Mouse (Mus musculus): Measurements from ENCODE around the gene Lypd8. TPM values are rescaled to one million over a fixed set of nuclear protein-coding genes. Genes with fewer than 3 reads are reported as not detected.
A peak's percentile ranks its signal among the peaks of the same experiment; 100 is the strongest.
"Not testable (repeated sequence)": the region's sequence is repeated elsewhere in the genome, so short reads cannot be mapped to it uniquely, and the experiment has no call there.

The Lypd8 gene
- total RNA-seq (2017) = not detected in 2 replicates

DNA sequence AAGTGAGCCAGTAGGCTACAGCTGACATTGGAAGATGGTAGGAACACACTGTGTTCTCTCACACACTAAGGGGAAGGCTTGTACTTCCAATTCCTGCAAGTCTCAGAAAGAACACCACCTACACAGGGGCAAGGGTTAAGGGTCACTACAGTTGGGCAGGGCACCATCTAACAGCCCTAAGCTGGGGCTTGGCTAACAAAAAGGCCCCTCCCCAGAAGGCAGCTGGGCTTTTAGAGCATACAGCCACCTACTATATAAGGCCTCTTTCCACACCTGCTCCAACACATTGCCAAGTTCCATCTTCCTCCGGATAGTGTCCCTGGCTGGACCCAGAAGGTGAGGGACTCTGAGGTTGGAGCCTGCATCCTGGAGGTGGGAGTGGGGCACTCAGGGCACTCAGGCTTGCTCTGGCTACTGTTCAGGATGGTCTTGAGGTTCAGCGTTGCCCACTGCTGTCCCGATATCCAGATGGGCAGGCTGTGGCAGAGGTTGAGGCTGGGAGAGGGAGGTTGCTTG, at the start of gene Lypd8:
Lypd8 (plus strand) TSS at position 281 of the 516 bp plus-strand sequence.
- ATAC-seq (replicated peaks; ENCODE audit: low read depth, poor library complexity, severe bottlenecking) = no peak

DNA sequence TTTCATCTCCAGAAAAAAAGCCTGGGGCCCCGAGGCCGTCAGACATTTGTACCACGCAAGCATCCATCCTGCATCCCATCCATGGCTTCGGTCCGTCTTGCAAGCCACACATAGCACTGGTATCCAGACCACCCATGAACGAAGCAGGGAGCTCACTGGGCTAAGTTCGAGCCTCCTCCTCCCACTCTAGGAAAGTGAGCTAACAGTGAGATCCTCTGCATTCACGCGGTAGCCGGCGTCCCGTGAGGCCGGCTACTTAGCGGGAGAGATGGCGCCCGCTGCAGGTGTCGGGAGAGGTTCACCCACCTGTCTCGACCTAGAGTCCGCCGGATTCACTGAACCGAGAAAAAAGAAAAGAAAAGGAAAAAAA, 49.0 kb upstream of the Lypd8 start:
- ATAC-seq (replicated peaks; ENCODE audit: low read depth, poor library complexity, severe bottlenecking) = peak; percentile 40

DNA sequence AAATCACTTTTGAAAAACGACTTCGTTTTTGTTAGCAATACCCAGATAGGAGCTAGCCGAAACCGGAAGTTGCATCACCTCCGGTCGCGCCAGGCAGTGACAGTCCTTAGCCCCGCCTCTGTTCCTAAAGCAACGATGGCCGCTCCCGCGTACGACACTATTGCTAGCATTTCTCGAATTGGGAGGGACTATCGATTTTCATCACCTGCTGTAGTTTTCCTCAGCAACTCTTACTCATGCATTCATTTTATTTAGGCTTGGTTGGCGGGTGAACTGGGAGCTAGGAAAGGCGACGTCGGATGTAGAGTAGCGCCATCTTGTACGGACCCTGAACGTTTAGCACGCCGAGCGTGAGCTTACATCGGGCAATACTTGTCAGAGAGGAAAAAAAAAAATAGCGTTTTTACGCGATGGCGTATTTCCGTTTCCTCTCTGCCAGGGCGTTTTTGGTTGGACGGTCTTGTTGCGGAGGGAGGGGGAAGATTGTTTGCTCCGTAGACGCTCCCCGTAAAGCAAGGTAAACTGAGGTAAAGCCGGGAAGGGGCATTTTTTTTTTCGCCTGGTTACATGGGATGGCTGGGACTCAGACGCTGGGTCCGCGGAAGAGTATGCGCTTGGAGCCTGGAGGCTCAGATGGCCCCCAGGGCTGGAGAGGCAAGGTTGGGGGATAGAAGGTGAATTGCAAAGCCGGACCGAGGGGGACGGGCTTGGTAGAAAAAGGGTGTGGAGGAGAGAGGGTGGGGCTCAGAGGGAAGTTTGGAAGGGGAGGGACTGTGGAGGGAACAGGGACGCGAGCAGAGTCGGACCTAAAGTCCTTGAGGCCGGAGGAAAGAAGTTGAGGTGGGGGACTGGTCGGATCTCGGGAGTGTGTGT, 48.3 kb upstream of the Lypd8 start, which contains the start of the genes Zfp672 and Sh3bp5l:
Zfp672 (minus strand) TSS at position 64 of the 873 bp plus-strand sequence.
Sh3bp5l (plus strand) TSS at position 449 of the 873 bp plus-strand sequence.
- peak; percentile 89 for ATAC-seq (replicated peaks; ENCODE audit: low read depth, poor library complexity, severe bottlenecking)

DNA sequence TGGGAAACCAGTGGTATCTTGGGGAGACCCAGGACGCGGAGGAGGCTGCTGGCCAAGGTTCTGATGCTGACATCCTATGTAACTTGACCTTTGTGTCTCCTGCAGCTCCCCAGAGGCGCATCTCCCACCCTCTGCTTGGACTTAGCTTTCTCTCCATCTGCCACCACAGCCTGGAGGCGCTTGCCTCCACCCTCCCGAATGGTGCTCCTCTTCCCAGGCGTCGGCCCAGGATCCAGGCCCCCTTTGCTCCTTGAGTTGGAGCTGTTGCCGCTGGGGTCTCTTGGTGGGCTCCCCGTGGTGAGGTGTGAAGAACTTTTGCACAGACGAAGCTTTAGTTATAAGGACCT, 47.7 kb upstream of the Lypd8 start:
- ATAC-seq (replicated peaks; ENCODE audit: low read depth, poor library complexity, severe bottlenecking) = no peak

DNA sequence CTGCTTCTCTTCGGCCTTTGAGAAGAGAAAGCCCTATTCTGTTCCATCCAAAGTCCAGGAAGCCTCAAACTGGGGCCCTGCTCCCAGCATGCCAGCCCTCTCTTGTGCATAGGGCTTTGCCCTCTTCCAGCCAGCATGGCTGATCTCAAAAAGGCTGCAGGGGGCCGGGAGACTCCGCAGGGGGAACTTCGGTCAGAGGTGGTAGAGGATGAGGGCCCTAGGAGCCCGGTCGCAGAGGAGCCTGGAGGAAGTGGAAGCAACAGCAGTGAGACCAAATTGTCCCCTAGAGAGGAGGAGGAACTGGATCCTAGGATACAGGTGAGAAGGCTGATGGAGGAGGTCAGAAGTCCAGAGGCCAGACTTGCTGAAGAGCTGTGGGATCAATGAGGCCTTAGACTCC, 47.3 kb upstream of the Lypd8 start:
- no peak for ATAC-seq (replicated peaks; ENCODE audit: low read depth, poor library complexity, severe bottlenecking)

DNA sequence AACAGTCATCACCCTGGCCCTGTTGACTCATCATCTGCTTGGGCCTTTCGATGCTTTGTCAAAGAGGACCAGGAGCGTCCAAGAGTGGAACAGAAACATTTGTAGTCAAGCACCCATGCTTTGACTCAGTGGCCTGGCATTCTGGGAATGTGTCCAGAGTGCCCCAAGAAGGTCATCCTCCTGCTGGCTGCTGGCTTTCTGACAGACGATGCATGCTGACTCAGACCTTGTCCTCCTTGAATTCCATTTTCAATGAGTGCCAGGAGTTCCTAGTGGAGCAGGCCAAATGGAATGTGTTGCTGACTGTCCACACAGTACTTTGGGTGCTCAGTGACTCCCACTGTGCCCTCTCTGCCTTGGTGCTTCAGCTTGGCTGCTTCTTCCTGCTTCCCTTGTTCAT, 44.1 kb upstream of the Lypd8 start:
- ATAC-seq (replicated peaks; ENCODE audit: low read depth, poor library complexity, severe bottlenecking) = no peak

DNA sequence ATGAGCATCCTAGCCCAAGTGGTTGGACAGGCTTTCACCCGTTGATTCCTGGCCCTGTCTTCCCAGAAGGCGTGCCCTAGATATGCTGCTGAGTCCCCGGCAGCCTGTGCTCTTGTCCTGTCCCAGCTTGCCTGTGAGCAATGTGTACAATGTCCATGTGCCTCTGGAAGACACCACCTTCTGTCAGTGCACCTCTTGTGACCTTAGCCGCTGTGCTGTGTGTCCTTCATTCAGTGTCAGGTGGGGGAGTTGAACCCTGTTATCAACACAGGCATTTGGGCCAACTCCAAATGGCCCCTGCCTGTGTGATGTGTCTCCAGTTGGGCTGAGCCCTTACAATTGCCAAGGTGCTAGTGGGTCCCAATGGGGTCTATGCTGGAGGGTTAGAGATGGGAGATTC, 32.1 kb upstream of the Lypd8 start:
- ATAC-seq (replicated peaks; ENCODE audit: low read depth, poor library complexity, severe bottlenecking) = no peak

DNA sequence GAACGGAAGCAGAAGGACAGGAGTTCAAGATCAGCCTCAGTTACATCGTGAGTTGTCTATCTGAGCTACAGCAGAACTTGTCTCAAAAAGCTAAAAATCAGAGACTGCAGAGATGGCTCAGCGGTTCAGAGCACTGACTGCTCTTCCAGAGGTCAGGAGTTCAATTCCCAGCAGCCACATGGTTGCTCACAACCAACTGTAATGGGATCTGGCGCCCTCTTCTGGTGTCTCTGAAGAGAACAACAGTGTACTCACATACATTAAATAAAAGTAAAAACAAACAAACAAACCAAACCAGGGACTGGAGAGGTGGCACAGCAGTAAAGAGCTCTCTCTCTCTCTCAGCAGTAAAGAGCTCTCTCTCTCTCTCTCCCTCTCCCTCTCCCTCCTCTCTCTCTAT, 28.2 kb upstream of the Lypd8 start:
- ATAC-seq (replicated peaks; ENCODE audit: low read depth, poor library complexity, severe bottlenecking) = no peak

DNA sequence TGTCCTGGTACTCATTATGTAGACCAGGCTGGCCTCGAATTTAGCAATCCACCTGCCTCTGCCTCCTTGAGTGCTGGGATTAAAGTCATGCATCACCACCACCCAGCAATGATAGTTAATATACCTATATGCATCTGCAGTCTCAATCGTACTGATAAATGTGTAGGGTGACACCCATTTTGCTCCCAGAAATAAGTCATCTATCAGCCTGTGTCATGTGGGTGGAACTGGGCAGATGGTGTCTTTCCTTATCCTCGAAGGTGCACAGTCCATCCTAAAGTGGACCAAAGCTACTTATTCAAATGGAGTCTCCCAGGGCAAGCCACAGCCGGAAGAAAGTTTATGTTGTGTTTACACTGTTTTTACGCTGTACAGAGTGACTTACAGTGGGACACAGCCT, 27.7 kb upstream of the Lypd8 start:
- ATAC-seq (replicated peaks; ENCODE audit: low read depth, poor library complexity, severe bottlenecking) = no peak

DNA sequence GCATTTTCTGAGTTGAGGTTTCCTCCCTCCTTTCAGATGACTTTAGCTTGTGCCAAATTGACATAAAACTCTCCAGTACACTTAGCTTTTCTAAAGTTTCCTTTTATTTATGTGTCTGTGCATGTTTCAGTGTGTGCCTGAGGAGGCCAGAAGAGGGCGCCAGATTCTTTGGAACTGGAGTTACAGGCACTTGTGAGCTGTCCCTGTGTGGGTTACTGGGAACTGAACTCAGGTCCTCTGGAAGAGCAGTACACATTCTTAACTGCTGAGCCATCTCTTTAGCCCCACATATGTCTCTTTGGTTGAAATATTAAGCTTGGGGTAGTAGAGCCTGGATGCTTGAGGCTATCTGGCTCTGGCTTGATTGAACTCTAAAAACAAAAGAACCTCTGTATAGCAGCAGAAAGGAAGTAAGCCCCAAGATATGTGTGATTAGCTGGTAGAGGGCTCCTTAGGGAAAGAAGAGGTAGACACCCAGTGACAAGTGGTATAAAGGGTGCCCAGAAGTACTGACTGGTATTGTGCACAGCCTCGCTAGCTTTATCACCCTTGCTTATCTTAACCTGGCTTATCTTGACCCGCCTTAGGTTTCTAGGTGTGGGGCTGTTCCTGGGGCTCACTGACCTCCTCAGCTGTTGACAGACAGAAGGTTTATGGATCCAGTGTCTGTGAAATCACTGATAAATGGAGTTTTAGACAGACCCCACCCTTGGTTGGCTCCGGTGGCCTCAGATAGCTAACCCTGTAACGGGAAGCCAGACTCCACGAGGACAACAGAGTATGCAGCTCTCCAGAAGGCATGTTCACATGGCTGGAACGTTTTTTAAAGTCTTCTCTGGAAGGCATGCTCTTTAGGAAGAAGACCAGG, 25.9 kb upstream of the Lypd8 start:
- peak; percentile 46; the same call in 1 of the 2 replicates for ATAC-seq (replicated peaks; ENCODE audit: low read depth, poor library complexity, severe bottlenecking)

DNA sequence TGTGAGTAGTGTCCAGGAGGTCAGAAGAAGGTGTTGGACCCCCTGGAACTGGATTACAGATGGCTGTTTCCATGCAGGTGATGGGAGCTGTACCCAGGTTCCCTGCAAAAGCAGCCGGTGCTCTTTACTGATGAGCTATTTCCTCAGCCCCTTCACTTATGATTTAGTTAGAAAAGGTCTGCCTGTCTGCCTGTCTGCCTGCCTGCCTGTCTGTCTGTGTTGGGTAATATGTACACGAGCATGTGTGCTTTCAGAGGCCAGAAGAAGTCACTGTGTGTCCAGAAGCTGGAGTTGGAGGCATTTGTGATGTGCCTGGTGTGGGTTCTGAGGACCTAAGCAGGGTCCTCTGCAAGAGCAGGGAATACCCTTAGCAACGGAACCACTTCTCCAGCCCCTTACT, 25.1 kb upstream of the Lypd8 start:
- no peak for ATAC-seq (replicated peaks; ENCODE audit: low read depth, poor library complexity, severe bottlenecking)

DNA sequence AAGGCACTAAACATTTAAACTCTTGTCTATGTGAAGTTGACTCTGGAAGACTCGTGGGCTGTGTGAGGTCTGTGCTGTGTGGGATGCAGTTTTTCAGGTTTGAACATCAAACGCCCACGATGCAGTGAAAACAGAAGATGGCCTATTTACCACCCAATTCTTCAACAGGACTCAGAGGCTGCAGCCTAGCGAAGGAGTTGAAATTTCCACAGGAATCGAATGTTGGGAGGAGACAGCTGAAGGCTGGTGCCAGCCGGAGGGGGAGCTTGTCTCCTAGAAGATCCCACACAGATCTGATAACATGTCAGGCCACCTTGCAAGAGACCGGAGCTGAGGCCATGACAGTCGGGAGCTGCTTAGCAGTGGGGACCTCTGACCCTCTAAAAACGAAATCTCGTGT, 24.4 kb upstream of the Lypd8 start:
- ATAC-seq (replicated peaks; ENCODE audit: low read depth, poor library complexity, severe bottlenecking) = no peak

DNA sequence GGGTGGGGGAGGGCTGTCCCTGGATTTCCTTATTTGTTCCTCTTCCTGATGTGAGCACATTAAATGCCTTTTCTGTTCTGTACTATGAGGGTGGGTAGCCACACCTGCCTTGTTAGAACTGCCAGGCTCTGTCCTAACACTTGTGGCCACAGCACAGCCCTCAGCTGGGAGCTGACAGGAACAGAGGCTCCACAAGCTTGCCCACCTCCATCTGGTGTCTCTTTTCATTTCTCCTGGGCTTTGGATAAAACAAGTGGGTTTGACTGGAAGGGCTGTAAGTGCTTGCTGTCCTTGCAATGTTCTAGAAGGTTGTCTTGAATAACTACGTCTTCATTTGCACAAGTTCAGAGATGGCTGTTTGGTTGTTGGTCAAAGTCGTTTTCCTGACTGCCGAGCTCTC, 23.9 kb upstream of the Lypd8 start:
- ATAC-seq (replicated peaks; ENCODE audit: low read depth, poor library complexity, severe bottlenecking) = no peak

DNA sequence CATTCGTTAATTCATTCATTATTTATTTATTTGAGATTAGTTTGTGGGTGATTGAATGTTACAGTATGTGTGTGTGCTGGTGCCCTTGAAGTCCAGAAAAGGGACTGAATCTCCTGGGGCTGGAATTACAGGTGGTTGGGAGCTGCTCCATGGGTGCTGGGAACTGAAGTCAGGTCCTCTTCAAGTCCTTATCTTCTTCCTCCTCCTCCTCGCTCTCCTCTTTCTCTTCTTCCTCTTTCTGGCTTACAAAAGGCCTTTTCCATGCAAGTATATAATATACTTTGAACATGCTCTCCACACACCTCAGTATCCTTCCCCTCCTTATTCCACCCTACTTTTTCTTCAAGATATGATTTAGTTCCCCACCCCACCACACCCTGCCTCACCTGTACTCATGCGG, 21.8 kb upstream of the Lypd8 start:
- ATAC-seq (replicated peaks; ENCODE audit: low read depth, poor library complexity, severe bottlenecking) = no peak

DNA sequence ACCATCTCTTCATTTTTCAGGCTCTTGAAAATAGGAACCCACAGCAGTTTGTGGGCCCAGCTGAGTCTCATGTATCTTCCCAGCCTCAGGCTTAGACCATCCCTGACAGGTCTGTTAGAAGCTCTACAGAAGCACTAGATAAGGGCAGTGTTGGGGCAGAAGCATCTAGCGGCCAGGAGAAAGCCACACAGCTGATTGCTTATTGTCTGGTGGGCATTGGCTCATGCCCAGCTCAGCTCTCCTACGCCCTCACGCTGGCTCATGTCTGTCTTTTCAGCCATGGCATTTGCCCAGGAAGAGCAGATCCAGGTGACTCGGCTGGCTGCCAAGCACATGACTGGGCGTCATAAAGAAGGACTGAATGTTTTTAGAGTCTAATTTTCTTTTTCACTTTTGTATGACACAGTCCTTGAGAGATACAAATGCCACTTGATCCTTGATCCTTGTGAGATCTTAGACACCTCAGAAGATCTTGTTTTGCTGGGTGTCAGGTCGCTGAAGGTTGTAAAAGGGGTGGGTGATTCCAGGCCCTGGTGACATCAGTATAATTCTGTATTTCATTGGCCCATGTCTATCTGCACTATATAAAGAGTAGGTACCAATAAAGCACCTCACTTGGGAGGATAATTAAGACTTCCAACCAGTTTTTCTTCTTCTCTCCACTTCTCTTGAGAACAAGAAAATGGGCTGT, 20.9 kb upstream of the Lypd8 start:
- ATAC-seq (replicated peaks; ENCODE audit: low read depth, poor library complexity, severe bottlenecking) = 0 out of 2 replicates have a peak, but pooled peaks have one; percentile 36

DNA sequence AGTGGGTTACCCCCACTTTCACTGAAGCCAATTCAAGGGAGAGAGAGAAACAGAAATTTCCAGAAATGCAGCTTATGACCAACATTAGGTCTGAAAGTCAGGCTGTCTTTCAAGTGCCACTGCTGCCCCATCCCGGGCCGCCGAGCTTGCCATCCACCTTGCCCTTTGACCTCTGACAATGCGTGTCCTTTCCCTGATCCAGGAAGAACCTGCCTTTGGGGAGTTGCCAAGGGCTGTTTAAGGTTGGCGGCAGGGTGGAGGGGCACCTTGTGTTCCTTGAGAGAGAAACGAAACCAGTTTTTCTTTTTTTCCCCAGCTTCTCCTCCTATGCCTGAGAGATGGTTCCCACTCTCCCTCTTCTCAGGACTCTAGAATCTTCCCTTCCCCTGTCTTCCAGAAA, 16.3 kb upstream of the Lypd8 start:
- ATAC-seq (replicated peaks; ENCODE audit: low read depth, poor library complexity, severe bottlenecking) = not testable (repeated sequence)

DNA sequence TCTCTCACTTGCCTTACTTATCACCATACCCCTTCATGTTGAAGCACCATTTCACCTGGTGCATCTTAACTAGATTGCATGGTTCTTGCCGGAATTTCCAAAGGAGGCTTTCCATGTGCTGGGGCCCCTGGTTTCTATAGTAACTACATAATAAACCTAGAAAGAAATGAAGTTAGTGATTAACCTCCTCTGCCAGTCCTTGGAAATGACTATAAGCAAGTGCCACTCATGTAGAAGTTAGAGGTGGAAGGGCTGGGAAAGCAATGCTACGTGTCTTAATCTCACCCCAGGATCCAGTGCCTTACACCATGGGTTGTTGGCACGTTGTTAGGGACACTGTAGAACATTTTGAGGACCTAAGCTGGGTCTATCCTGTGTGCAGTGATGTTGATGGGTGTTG, 14.4 kb upstream of the Lypd8 start:
- ATAC-seq (replicated peaks; ENCODE audit: low read depth, poor library complexity, severe bottlenecking) = no peak

DNA sequence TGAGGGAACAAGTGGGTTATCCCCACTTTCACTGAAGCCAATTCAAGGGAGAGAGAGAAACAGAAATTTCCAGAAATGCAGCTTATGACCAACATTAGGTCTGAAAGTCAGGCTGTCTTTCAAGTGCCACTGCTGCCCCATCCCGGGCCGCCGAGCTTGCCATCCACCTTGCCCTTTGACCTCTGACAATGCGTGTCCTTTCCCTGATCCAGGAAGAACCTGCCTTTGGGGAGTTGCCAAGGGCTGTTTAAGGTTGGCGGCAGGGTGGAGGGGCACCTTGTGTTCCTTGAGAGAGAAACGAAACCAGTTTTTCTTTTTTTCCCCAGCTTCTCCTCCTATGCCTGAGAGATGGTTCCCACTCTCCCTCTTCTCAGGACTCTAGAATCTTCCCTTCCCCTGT, 12.7 kb upstream of the Lypd8 start:
- not testable (repeated sequence) for ATAC-seq (replicated peaks; ENCODE audit: low read depth, poor library complexity, severe bottlenecking)

DNA sequence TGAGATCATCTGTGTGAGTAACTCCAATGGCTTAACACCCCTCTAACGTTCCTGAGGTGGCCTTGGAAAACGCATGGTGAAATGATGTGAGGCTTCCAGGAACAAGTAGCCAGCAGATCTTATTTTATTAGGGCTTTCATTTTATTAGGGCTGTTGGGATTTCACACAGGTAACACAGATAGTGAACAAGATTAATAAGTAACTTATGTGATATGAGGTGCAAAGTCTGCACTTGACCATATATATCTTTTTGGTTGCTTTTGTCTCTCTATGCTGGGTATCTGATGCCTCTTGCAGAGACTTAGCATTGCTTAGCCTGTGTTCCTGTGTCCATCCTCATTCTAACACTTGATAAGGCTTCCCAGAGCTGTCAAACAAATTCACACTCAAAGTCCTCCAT, 1.6 kb upstream of the Lypd8 start:
- ATAC-seq (replicated peaks; ENCODE audit: low read depth, poor library complexity, severe bottlenecking) = no peak

DNA sequence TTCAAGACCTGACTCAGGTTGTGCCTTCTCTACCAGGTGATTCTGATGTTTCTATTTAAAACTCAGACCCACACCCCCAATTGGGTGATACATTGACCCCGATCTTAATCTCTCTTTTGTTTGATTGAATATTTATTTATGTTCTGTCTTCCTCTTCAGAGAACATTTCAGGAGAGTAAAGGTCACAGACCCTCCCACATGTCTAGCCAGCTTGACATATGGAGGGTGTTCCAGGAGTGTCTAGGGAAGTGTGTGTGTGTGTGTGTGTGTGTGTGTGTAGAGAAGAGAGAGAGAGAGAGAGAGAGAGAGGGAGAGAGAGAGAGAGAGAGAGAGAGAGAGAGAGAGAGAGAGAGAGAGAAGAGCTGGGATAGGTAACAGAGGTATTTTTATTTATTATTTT, 1.2 kb upstream of the Lypd8 start:
- ATAC-seq (replicated peaks; ENCODE audit: low read depth, poor library complexity, severe bottlenecking) = no peak
